Mouse (Mus musculus) liver, postnatal 0 days (tissue): ENCODE measurements around the gene Gm45208. TPM values are rescaled to one million over a fixed set of nuclear protein-coding genes. Genes with fewer than 3 reads are reported as not detected.

ENCODE experiments used
- ATAC-seq: fragments of 200-750 bp; cut with Nextera tagmentation; 2 replicates; pipeline ENCODE4 v1.8.0; 2017; ENCODE audit warnings: mild to moderate bottlenecking, moderate library complexity
- DNase-seq: peaks from one replicate; pipeline ENCODE4 v3.0.0-alpha.2; 2016
- H3K27ac ChIP-seq: fragments of 300-500 bp; sonication (generic); 2 replicates; pipeline ENCODE4 v1.5.1; 2014; ENCODE audit warnings: antibody characterized with exemption, moderate library complexity, mild to moderate bottlenecking, low read depth
- H3K27me3 ChIP-seq: fragments of 300-500 bp; sonication (generic); 2 replicates; pipeline ENCODE4 v1.6.1; 2014; ENCODE audit warnings: low read length, control low read depth, mixed read lengths; ENCODE audit not compliant: insufficient read depth
- H3K36me3 ChIP-seq: fragments of 300-500 bp; sonication (generic); replicated peaks from 2 replicates; pipeline ENCODE4 v1.6.1; 2014; ENCODE audit warnings: mild to moderate bottlenecking, control low read depth, low read length, moderate library complexity, mixed read lengths; ENCODE audit not compliant: insufficient read depth
- H3K4me1 ChIP-seq: fragments of 300-500 bp; sonication (generic); 2 replicates; pipeline ENCODE4 v1.6.1; 2014; ENCODE audit warnings: antibody characterized with exemption, mild to moderate bottlenecking, control low read depth; ENCODE audit not compliant: insufficient read depth
- H3K4me2 ChIP-seq: fragments of 300-500 bp; sonication (generic); 2 replicates; pipeline ENCODE4 v1.6.1; 2014; ENCODE audit warnings: low read depth, mild to moderate bottlenecking, low read length, moderate library complexity, mixed read lengths
- H3K4me3 ChIP-seq: fragments of 300-500 bp; sonication (generic); 2 replicates; pipeline ENCODE4 v1.5.1; 2014; ENCODE audit warnings: low read depth, low read length
- H3K9ac ChIP-seq: fragments of 300-500 bp; sonication (generic); replicated peaks from 2 replicates; pipeline ENCODE4 v1.6.1; 2014; ENCODE audit warnings: mild to moderate bottlenecking, moderate library complexity
- H3K9me3 ChIP-seq: fragments of 300-500 bp; sonication (generic); 2 replicates; pipeline ENCODE4 v1.6.1; 2016; ENCODE audit warnings: mild to moderate bottlenecking, control low read depth, low read length, mixed read lengths
- CTCF ChIP-seq: sonication (generic); IDR thresholded peaks from 2 replicates; pipeline ENCODE4 v1.5.1; 2016; ENCODE audit warnings: antibody characterized with exemption, low read depth
- EP300 ChIP-seq: IDR thresholded peaks from 2 replicates; pipeline ENCODE4 v1.6.1; 2016; ENCODE audit warnings: antibody characterized with exemption, low read depth, mild to moderate bottlenecking
- WGBS: fragments of 180-500 bp; shearing (Covaris S2); extraction: QIAGEN DNeasy Blood & Tissue Kit; methylation state at CpG from one replicate; pipeline ENCODE4 v1.1.7; 2014; ENCODE audit not compliant: insufficient replicate concordance; 5-methylcytosine and 5-hydroxymethylcytosine counted together
- polyA plus RNA-seq: library from polyadenylated mRNA; unstranded; fragments of >200 nt; fragmentation: Nextera tagmentation; extraction: Ambion mirVana; gene quantifications from 2 replicates; pipeline ENCODE4 v1.2.1, GENCODE M21; 2015

Gene Gm45208
- polyA plus RNA-seq, 1 experiment from 2014 or later = not detected

DNA sequence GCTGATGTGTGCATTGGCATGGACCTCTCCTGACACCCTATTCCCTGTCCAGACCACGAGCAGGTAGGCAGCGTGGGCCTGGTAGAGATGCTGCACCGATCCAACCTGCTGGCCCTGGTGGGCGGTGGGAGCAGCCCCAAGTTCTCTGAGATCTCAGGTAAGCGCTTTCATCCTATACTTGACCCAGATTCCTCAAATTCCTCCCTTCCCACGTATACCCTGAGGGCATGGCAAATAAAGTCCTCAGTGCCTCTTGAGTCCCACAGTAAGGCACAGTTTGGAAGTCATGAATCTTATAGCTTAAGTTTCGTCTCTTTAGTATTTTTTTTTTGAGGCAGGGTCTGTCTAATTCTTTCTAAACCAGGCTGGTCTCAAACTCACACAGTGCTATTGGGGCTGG, 2.1 kb downstream of the Gm45208 start:
- TF ChIP-seq EP300 (no peak), CTCF (no peak)
- no peaks in the 10 kb centered on the region for H3K4me1 ChIP-seq
- no peak overlapping the region for H3K27ac ChIP-seq
- no peak overlapping the region for H3K4me2 ChIP-seq
- peaks cover 14% of the 10 kb centered on the region; the same call in 1 of the 2 replicates for H3K36me3 ChIP-seq
- WGBS = 84% methylated on average over 7 of the region's 7 CpGs
- no peak overlapping the region for H3K9ac ChIP-seq
- DNase-seq = no peak
- no peak for ATAC-seq
- no peaks in the 10 kb centered on the region for H3K9me3 ChIP-seq
- H3K27me3 ChIP-seq = no peaks in the 10 kb centered on the region
- no peak overlapping the region for H3K4me3 ChIP-seq

- Histone ChIP-seq H3K9ac (no peak overlapping the region), H3K4me2 (no peak overlapping the region), H3K9me3 (no peaks in the 10 kb centered on the region), H3K4me3 (no peak overlapping the region), H3K4me1 (no peaks in the 10 kb centered on the region), H3K36me3 (peaks cover 14% of the 10 kb centered on the region; the same call in 1 of the 2 replicates), H3K27me3 (no peaks in the 10 kb centered on the region), H3K27ac (no peak overlapping the region)
- ATAC-seq = no peak
- WGBS = 84% methylated on average over 12 of the region's 12 CpGs
- TF ChIP-seq EP300 = no peak
- no peak for TF ChIP-seq CTCF
- DNase-seq = no peak
Observed at GRCm38 (mm10) chrX:7725841-7726240, 3.8 kb downstream of the Gm45208 start.

DNA sequence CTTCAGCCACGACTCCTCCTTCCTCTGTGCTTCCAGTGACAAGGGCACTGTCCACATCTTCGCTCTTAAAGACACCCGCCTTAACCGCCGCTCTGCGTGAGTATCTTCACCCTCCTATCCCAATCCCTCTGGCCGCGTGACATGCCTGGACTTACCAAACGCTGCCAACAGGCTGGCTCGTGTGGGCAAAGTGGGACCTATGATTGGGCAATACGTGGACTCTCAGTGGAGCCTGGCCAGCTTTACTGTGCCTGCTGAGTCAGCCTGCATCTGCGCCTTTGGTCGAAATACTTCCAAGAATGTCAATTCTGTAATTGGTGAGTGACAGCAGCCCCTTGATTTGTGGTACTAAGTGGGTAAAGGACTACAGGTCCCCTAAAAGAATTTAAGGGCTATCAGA, 5.1 kb downstream of the Gm45208 start:
- TF ChIP-seq CTCF = no peak
- Histone ChIP-seq H3K9ac (no peak overlapping the region), H3K27me3 (no peaks in the 10 kb centered on the region), H3K4me2 (no peak overlapping the region), H3K27ac (no peak overlapping the region), H3K4me3 (no peak overlapping the region), H3K9me3 (no peaks in the 10 kb centered on the region), H3K4me1 (no peaks in the 10 kb centered on the region), H3K36me3 (peaks cover 14% of the 10 kb centered on the region; the same call in 1 of the 2 replicates)
- ATAC-seq (no peak), DNase-seq (no peak)
- 82% methylated on average over 13 of the region's 13 CpGs for WGBS

DNA sequence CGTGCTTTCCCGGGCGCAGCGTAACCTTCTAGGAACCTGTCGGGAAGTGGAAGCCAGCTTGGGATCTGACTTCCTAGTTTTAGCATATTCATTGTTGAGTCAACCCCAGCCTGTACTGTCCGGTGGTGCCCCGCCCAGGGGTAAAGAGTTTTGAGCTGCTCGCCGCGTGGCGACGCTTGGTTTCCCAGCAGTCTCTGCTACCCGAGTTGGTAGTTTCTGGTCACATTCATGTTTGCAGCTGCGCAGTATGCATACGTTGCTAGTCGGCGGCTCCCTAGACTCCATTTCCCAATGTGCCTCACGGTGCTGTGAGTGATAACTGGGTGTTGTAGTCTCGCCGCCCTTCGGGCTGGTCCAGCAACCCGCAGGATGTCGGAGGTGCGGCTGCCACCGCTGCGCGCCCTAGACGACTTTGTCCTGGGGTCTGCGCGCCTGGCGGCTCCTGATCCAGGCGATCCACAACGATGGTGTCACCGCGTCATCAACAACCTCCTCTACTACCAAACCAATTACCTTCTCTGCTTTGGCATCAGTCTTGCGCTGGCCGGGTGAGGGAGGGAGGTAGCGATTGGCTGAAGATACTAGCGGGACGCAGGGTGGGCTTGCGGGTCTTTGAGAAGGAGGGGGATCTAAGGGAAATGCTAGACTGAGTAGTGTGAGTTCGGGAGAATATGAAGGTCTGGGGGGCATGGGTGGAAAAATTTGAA, 6.3 kb downstream of the Gm45208 start, which contains the start of gene Praf2:
Gene Praf2 (plus strand): TSS at position 225 of the 707 bp plus-strand sequence.
- Histone ChIP-seq H3K4me2 (peak within 1 kb of the TSS; percentile 71), H3K36me3 (peaks cover 14% of the 10 kb centered on the region; the same call in 1 of the 2 replicates), H3K27ac (peak within 1 kb of the TSS; percentile 39; the same call in 1 of the 2 replicates), H3K9me3 (no peaks in the 10 kb centered on the region), H3K4me1 (no peaks in the 10 kb centered on the region), H3K27me3 (no peaks in the 10 kb centered on the region), H3K9ac (no peak within 1 kb of the TSS), H3K4me3 (peak within 1 kb of the TSS; percentile 38)
- DNase-seq = peak; percentile 66
- 20% methylated on average over 35 of the region's 42 CpGs for WGBS
- ATAC-seq = peak; percentile 92
- TF ChIP-seq CTCF (no peak), EP300 (no peak)

DNA sequence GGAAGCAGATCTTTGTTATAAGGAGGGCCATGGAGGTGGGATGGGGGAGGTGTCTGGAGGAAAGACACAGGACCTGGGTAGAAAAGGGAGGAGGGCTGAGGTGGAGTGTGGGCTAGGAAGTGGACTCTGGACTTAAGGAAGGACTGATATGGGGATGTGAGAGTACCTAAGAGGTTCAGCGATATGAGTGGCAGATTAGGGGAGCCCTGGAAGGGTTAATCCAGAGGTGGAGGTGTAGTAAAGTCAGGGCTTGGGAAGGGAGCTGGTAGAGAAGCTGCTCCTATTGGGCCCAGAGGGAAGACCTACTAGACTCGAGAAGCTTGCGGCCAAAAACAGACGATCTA, 6.8 kb downstream of the Gm45208 start:
- H3K36me3 ChIP-seq = peaks cover 14% of the 10 kb centered on the region; the same call in 1 of the 2 replicates
- H3K4me3 ChIP-seq = peak overlapping the region; percentile 38
- ATAC-seq = no peak
- TF ChIP-seq CTCF = no peak
- no peak for TF ChIP-seq EP300
- no peaks in the 10 kb centered on the region for H3K9me3 ChIP-seq
- no peak overlapping the region for H3K27ac ChIP-seq
- H3K27me3 ChIP-seq = no peaks in the 10 kb centered on the region
- 41% methylated on average over 4 of the region's 4 CpGs for WGBS
- H3K9ac ChIP-seq = no peak overlapping the region
- peak overlapping the region; percentile 71 for H3K4me2 ChIP-seq
- DNase-seq = no peak
- H3K4me1 ChIP-seq = no peaks in the 10 kb centered on the region

GRCm38 (mm10) chrX:7733571-7734156, 11.6 kb downstream of the Gm45208 start:
- no peaks in the 10 kb centered on the region for H3K4me1 ChIP-seq
- no peak overlapping the region for H3K9ac ChIP-seq
- H3K9me3 ChIP-seq = no peaks in the 10 kb centered on the region
- peak; percentile 70 for ATAC-seq
- H3K27ac ChIP-seq = no peak overlapping the region
- peak; percentile 83 for DNase-seq
- H3K4me3 ChIP-seq = no peak overlapping the region
- peak overlapping the region; percentile 44 for H3K4me2 ChIP-seq
- H3K36me3 ChIP-seq = no peaks in the 10 kb centered on the region
- peak; percentile 76 for TF ChIP-seq CTCF
- no peak for TF ChIP-seq EP300
- no peaks in the 10 kb centered on the region for H3K27me3 ChIP-seq
- WGBS = 26% methylated on average over 14 of the region's 26 CpGs
